Mouse (Mus musculus) embryonic stem cell, embryonic (primary cell): ENCODE measurements around the gene Tent4a.

Experiments
- CTCF ChIA-PET, 4 experiments: fragments of 300-600 bp in 2 of 4; fragments of 350-600 bp in 2 of 4; sonication (Branson Sonifier 250); formaldehyde crosslinking; loops; one replicate each; lab custom pipeline; 2022; ENCODE audit warnings: inconsistent platforms in 2 of 4; lab: Charles Lee
- POLR2A ChIA-PET, 4 experiments: fragments of 300-600 bp in 2 of 4; fragments of 350-600 bp in 2 of 4; sonication (Branson Sonifier 250); formaldehyde crosslinking; loops; one replicate each; lab custom pipeline; 2022; ENCODE audit warnings: antibody characterized with exemption in 4 of 4, inconsistent platforms in 1 of 4; lab: Charles Lee

The Tent4a gene

GRCm38 (mm10) chr13:69506341-69507086 is 27.9 kb downstream of the Tent4a start:
- ChIA-PET POLR2A (interaction anchor here in 1 of 4 experiments (4.3 kb wide), 1 partner anchor 17 kb away, joined by 28 read pairs; no protein-coding TSS in a partner anchor), CTCF (no interaction called here)

GRCm38 (mm10) chr13:69502863-69503262 is 31.6 kb downstream of the Tent4a start:
- CTCF ChIA-PET, result interaction anchor here in 1 of 4 experiments (1.1 kb wide), 1 partner anchor 8 kb away, joined by 3 read pairs; no protein-coding TSS in a partner anchor

GRCm38 (mm10) chr13:69502157-69502750 is 32.2 kb downstream of the Tent4a start:
- POLR2A ChIA-PET, result no interaction called here

More at GRCm38 (mm10) chr13:69502863-69503262, 31.6 kb downstream of the Tent4a start:
- POLR2A ChIA-PET, result no interaction called here

GRCm38 (mm10) chr13:69498276-69498675 is 36.1 kb downstream of the Tent4a start:
- CTCF ChIA-PET, result no interaction called here
- POLR2A ChIA-PET, result no interaction called here

More at GRCm38 (mm10) chr13:69502157-69502750, 32.2 kb downstream of the Tent4a start:
- CTCF ChIA-PET, result interaction anchor here in 1 of 4 experiments (1.1 kb wide), 1 partner anchor 9 kb away, joined by 3 read pairs; no protein-coding TSS in a partner anchor

GRCm38 (mm10) chr13:69492876-69493463 is 41.4 kb downstream of the Tent4a start:
- ChIA-PET POLR2A (interaction anchor here in 2 of 4 experiments (0.6 to 1.4 kb wide), 5 partner anchors 17 to 45 kb away, joined by 3 to 4 read pairs (median 3); no protein-coding TSS in a partner anchor), CTCF (interaction anchor here (0.5 to 3.2 kb wide), 37 partner anchors 9 to 1649 kb away, joined by 3 to 29 read pairs (median 3); partner anchors contain the start of genes Srd5a1 (in 1 of the 4) and Ube2ql1 (in 1 of the 4))

GRCm38 (mm10) chr13:69489777-69490176 is 44.6 kb downstream of the Tent4a start:
- CTCF ChIA-PET, result interaction anchor here in 1 of 4 experiments (0.6 kb wide), 1 partner anchor 55 kb away, joined by 3 read pairs; no protein-coding TSS in a partner anchor
- POLR2A ChIA-PET, result interaction anchor here in 2 of 4 experiments (0.6 to 1.1 kb wide), 3 partner anchors 11 to 420 kb away, joined by 3 to 4 read pairs (median 3); partner anchors contain the start of gene Tent4a (in 1 of the 2)

- ChIA-PET POLR2A (interaction anchor here in 1 of 4 experiments (0.6 to 1.1 kb wide), 2 partner anchors 122 to 144 kb away, joined by 3 read pairs; partner anchors contain the start of gene Srd5a1), CTCF (interaction anchor here in 3 of 4 experiments (0.7 to 1.7 kb wide), 5 partner anchors 20 to 847 kb away, joined by 3 to 6 read pairs (median 4); no protein-coding TSS in a partner anchor)
These were observed 45.7 kb downstream of the Tent4a start for GRCm38 (mm10) chr13:69488565-69489255.

- ChIA-PET CTCF (interaction anchor here in 3 of 4 experiments (0.6 to 1.7 kb wide), 7 partner anchors 21 to 846 kb away, joined by 3 to 6 read pairs (median 4); no protein-coding TSS in a partner anchor), POLR2A (interaction anchor here in 1 of 4 experiments (1.1 kb wide), 1 partner anchor 123 kb away, joined by 3 read pairs; the partner anchor contains the start of gene Srd5a1)
These were observed 46.7 kb downstream of the Tent4a start for GRCm38 (mm10) chr13:69487611-69488275.

GRCm38 (mm10) chr13:69487108-69487507 is 47.3 kb downstream of the Tent4a start:
- POLR2A ChIA-PET, result interaction anchor here in 1 of 4 experiments (1.0 kb wide), 1 partner anchor 59 kb away, joined by 3 read pairs; no protein-coding TSS in a partner anchor
- CTCF ChIA-PET, result interaction anchor here in 2 of 4 experiments (0.6 to 1.3 kb wide), 3 partner anchors 27 to 400 kb away, joined by 3 to 7 read pairs (median 4); no protein-coding TSS in a partner anchor

GRCm38 (mm10) chr13:69485833-69486232 is 48.6 kb downstream of the Tent4a start:
- ChIA-PET POLR2A (interaction anchor here in 1 of 4 experiments (0.6 to 0.9 kb wide), 2 partner anchors 8 to 38 kb away, joined by 3 read pairs; no protein-coding TSS in a partner anchor), CTCF (interaction anchor here (0.6 to 1.3 kb wide), 11 partner anchors 8 to 487 kb away, joined by 3 to 8 read pairs (median 3); partner anchors contain the start of gene Adcy2 (in 1 of the 4))

- ChIA-PET POLR2A (interaction anchor here in 1 of 4 experiments (0.6 to 0.9 kb wide), 2 partner anchors 9 to 43 kb away, joined by 3 to 5 read pairs; no protein-coding TSS in a partner anchor), CTCF (interaction anchor here (0.6 to 1.1 kb wide), 15 partner anchors 8 to 486 kb away, joined by 3 to 8 read pairs (median 3); partner anchors contain the start of gene Adcy2 (in 2 of the 4))
These were observed 49.1 kb downstream of the Tent4a start for GRCm38 (mm10) chr13:69485326-69485725.

- ChIA-PET CTCF (interaction anchor here in 1 of 4 experiments (1.2 to 1.4 kb wide), 2 partner anchors 10 to 21 kb away, joined by 3 to 5 read pairs; no protein-coding TSS in a partner anchor), POLR2A (no interaction called here)
These were observed 51.7 kb downstream of the Tent4a start for GRCm38 (mm10) chr13:69482751-69483150.

GRCm38 (mm10) chr13:69481634-69482505 is 52.5 kb downstream of the Tent4a start:
- ChIA-PET CTCF (interaction anchor here in 2 of 4 experiments (0.9 to 1.4 kb wide), 4 partner anchors 11 to 20 kb away, joined by 3 to 6 read pairs (median 4); no protein-coding TSS in a partner anchor), POLR2A (no interaction called here)

GRCm38 (mm10) chr13:69481026-69481425 is 53.4 kb downstream of the Tent4a start:
- ChIA-PET POLR2A (no interaction called here), CTCF (interaction anchor here in 3 of 4 experiments (0.6 to 1.3 kb wide), 3 partner anchors 12 to 20 kb away, joined by 3 to 6 read pairs (median 4); no protein-coding TSS in a partner anchor)

- CTCF ChIA-PET, result interaction anchor here in 2 of 4 experiments (0.6 to 1.3 kb wide), 2 partner anchors 13 to 14 kb away, joined by 3 read pairs; no protein-coding TSS in a partner anchor
- POLR2A ChIA-PET, result no interaction called here
These were observed 54.5 kb downstream of the Tent4a start for GRCm38 (mm10) chr13:69479906-69480305.
